Mouse (Mus musculus): Measurements from ENCODE around the gene Spdye4b. TPM values are rescaled to one million over a fixed set of nuclear protein-coding genes. Genes with fewer than 3 reads are reported as not detected.
"Not testable (repeated sequence)": the region's sequence is repeated elsewhere in the genome, so short reads cannot be mapped to it uniquely, and the experiment has no call there.

The Spdye4b gene
- total RNA-seq (2021) (not detected), polyA plus RNA-seq (2012; rRNA removed) (not detected in 2 replicates)
- long read RNA-seq: 0 reads

DNA sequence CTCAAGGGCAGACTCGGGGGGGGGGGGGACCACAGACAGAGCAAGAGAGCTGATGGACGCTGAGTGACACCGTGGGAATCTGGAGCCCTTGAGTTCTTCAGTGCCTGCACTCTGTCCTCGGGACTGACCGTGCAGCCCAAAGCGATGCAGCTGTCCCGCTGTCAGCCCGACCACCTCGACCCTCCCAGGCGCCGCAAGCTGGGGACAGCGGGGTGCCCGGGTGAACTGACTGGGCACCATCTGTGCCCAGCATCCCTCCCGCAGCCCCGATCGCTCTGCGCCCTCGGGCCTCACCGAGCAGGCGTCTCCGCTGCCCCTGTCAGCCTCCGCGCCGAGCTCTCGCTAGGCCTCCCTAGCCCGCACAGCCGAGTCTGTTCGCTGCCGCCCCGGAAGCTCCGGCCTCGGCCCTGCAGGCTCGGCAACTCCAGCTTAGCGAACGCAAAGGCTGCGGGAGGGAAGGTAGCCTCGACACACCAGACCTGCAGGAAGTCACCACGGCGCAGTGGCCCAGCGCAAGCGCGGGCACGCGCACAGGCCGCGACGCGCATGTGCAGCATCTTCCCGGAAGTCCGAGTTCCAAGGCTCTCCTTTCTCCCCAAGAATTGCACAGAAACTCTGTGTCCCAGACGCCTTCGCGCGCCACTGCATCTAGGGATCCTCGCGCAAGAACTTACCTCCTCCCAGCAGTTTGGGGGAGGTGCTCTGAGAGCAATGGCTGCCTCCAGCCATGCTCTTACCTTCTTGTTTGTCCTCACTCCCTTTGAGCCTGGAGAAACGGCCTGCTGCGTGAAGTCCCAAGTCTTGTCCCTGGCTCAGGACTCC is at the start of gene Spdye4b, which contains the start of gene Rbak:
TSS of gene Spdye4b (plus strand) at position 763 of the 822 bp plus-strand sequence.
TSS of gene Rbak (minus strand) at position 521 of the 822 bp plus-strand sequence.
- peak; percentile 95 for DNase-seq

DNA sequence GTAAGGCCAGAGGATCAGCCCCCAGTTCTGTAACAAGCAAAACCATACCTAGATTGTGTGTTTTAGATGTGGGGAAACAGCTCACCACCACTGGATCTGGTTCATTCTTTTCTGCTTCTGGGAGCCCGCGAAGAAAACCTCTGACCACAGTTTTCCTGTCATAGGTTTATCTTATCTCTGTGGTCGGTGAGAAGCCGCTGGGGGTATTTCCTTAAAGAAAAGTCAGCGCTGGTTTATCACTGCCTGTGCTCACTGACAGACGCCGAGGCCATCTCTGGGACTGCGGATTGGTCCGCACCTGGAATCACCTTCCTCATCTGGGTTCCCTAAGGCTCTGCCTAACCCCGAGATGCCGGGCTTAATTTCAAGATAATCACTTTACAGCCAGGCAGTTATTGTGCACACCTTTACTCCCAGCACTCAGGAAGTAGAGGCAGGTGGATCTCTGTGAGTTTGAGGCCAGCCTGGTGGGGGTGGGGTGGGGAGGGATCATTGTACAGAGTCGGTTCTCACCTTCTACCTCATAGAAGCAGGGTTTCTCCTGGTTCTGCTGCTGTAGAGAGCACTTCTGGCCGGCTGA is 47.8 kb upstream of the Spdye4b start:
- DNase-seq: no peak

DNA sequence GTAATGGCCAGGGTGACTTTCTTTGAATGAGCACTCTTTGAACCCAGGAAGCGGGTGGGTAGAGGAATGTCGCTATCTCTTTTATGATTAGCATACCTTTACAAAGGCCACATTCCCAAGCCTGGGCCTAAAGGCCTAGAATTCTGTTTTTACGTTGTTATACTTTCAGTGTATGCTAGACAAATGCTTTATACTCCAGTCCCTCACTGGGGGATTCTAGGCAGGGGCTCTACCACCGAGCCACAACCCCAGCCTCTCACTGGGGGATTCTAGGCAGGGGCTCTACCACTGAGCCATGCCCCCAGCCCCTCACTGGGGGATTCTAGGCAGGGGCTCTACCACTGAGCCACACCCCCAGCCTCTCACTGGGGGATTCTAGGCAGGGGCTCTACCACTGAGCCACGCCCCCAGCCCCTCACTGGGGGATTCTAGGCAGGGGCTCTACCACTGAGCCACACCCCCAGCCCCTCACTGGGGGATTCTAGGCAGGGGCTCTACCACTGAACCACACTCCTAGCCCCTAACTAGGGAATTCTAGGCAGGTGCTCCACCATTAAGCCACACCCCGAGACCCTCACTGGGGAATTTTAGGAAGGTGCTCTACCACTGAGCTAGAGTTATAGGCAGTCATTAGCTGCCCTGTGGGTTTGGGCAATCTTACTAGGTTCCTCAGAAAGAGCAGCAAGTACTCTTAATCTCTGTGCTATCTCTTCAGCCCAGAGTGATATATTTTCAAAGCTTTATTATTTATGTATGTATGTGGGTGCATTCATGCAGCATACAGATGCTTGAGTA is 46.4 kb upstream of the Spdye4b start:
- not testable (repeated sequence) for DNase-seq

DNA sequence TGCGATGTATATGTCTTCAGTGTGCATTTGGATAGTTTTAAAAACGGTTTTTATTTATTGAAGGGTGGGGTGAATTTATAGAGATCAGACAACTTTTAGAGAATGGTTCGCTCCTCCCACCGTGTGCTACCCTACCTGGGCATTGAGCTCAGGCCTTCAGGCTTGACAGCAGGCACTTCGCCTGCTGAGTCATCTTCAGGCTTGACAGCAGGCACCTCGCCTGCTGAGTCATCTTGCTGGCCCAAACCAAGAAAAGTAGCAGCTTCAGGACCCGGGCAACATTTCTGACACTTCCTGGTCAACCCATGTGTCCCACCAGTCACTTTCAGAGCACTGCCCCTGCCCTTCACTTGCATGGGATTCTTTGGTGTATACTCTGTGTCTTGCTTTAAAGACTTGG is 45.8 kb upstream of the Spdye4b start:
- DNase-seq: peak; percentile 13

DNA sequence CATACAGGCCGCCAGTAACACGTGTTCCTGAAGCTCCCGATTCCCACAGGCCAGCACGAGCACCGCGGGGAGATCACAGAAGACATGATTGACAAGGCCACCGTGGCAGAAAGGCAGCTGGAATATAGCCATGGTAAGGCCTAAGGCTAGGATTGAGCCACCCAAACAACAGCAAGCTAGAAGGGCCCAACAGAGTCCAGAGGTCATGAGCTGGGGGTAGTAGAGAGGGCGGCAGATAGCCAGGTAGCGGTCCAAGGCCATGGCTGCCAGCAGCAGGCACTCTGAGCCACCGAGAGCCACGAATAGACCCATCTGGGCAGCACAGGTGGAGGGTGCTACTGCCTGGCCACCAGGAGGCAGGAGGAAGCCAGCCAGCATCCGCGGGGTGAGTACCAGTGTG is 43.2 kb upstream of the Spdye4b start:
- peak; percentile 4 for DNase-seq

DNA sequence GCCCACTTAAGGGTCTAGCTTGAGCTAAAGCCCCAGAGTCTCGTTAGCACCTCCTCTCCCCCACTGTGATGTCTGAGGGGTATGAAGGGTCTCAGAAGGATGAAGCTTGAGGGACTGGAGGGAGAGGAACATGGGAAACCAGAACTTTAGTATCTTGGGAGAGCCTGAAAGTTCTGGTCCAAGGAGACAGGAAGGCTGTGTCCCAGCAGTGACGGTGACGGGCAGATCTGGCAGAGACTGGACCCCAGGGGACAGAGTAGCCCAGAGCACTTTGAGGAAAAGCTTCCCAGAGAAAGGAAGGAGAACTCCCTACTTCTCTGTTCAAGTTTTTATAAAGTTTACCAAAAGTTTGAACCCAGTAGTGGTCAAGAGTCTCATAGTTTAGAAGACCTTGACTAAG is 33.3 kb upstream of the Spdye4b start, which contains the start of gene Olfr718-ps1:
TSS of gene Olfr718-ps1 (minus strand) at position 101 of the 400 bp plus-strand sequence.
- DNase-seq: no peak

DNA sequence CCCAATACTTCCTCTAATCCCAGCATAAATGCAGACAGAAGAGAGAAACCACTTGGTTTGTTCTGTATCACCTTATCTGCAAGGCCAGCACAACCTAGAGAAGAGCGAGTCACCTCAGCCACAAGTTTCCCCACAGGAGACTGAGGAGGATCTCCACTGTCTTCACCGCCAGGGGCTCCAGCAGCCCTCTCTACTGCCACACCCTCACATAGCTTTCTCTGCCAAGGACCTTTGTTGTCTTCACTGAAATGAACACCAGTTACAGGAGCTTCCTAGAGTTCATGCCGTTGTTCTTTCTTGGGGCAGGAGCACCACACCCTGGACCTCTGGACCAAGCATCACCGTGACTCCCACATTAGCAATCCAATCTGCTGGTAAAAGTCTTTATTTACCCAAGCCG is 32.2 kb upstream of the Spdye4b start:
- no peak for DNase-seq

DNA sequence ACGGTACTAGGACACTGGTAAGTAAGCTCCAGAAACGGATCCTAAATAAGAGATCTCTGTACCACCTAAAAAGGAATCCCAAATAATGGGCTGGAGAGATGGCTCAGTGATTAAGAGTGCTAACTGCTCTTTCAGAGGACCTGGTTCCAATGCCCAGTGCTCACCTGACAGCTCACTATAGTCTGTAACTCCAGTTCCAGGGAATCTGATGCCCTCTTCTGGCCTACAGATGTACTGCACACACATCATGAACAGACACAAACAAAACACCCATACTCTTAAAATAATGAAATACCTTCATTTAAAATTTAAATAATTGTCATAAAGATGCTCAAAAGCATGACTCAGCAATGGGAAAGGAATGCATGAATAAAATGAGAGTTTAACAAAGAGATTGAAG is 31.3 kb upstream of the Spdye4b start:
- no peak for DNase-seq

DNA sequence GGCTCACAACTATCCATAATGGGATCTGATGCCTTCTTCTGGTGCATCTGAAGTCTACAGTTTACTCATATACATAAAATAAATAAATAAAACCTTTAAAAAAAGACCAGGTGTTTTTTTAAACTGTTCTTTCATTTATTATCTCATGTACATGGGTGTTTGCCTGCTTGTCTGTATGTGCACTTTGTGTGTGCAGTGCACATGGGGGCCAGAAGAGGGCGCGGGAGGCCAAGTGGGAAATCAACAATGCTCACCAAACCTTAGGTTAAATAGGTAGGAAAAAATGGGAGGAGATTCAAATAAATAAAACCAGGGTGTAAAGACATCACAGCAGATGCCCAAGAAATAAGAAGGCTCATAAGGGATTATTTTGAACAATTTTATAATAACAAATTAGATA is 30.8 kb upstream of the Spdye4b start:
- no peak for DNase-seq

DNA sequence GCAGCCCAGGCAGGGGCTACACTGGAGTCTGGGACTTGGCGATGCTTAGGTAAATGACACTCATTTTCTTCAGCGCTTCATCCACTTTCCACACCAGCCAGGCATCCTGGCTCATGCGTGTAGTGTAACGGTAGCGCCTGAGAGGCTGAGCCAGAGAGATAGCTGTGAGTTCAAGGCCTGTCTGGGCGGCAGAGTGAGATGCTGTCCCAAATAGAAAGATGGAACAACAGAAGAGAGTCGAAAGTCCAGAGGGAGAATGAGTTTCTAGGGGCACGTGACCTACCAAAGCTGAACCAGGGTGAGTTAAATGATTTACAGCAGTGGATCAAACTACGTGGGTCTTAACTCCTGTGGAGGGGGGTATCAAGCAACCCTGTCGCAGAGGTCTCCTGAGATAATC is 27.1 kb upstream of the Spdye4b start:
- no peak for DNase-seq

DNA sequence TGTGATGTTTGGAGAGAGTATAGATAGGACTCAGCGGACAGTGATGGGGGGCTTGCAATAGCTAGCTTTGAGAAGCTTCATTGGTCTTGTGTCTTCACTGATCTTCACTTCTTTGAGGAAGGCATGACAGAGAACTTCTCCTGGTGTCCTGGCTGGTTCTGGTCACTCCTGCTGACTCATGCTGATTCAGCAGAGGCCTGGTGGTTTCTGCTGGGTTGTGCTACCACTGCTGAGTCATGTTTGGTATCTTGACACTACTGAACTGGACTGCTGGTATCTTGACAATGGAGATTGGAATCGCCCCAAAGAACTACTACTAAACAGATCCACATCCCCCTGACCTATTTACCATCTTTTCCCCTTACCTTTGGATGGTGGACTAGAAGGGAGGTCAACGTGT is 25.3 kb upstream of the Spdye4b start:
- no peak for DNase-seq

DNA sequence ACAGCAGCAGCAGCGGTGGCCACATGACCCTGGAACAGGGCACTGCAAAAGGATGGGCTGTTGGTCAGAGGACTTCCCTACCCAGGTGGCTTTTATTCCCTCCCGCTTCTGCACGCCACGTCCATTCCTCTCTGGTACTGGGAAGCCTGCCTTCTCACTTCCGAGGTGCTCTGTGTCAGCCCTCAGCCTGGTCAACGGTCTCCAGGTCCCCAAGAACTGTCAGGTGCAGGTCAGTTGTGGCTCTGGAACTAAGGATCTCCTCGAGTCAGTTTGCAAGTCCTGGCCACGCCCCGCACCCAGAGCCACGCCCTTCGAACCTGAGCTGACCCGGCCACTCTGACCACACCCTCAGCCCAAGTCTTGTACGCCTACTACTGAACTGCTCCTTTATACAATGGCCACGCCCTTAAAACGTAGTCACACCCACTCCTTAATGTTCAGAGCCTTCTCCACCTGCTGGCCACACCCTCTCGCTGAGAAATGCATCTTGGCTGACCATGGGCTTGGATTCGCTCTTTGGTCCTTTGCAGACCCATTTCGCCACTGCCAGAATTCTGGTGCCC is 15.2 kb upstream of the Spdye4b start:
- no peak for DNase-seq

DNA sequence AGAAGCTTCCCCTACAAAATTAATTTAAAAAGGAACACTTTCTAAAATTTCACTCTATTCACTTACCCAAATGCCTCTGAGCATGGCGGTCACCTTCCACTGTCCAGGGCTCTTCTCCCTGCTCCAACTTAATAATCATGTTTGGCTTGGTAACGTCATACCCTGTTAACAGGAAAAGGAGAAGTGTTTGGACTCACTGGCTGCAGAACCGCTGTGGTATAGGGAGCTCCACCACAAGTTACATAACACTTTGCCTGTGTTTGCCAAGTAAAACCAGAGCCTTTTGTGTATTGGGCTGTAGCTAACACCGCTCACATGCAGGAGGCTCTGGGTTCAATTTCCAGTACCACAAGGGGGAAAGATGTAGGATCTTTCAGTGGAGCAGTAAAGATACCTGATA is 4.8 kb upstream of the Spdye4b start:
- DNase-seq: no peak

DNA sequence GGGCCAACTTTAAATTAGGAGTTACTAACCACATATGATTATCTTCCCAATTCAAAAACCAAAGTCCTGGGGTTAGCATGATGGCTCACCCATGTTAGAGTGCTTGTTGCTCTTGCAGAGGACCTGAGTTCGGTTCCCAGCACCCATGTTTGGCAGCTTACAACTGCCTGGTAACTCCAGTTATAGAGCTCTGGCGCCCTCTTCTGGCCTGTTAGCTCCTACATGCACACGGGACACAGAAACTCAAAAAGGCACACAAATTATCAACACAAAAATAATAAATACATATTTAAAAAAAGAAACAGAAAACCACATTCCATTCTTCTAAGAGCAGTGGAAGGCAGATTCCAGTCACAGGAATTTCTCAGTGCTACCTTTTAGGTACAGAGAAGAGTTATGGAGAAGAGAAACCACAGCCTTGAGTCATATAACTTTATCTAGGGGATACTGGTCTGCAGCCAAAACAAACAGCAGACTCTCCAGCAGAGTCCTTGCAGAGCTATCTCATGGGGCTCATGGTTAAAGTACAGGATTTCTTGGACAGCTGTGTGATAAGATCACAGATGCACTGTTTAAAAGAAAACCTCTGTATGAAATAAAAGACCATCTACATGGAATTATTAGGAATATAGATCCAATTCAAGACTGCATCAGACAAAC is 3.1 kb upstream of the Spdye4b start:
- peak; percentile 52 for DNase-seq

DNA sequence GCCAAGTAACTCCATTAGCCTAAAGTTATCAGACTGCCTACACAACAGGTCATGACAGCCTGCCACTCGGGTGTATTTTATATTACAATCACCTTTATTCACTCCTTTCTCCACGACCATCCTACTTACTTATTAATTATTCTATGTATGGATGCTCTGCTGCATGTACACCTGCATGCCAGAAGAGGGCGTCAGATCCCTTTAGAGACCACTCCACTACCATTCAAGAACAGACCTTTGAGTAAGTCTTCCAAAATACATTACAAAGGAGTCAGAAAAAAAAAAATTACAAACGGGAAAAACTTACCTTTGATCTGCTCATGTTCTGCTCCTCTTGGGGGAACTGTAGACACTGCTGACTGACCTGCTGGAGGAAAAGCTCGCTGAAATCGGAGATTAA is 1.6 kb upstream of the Spdye4b start:
- DNase-seq: no peak

DNA sequence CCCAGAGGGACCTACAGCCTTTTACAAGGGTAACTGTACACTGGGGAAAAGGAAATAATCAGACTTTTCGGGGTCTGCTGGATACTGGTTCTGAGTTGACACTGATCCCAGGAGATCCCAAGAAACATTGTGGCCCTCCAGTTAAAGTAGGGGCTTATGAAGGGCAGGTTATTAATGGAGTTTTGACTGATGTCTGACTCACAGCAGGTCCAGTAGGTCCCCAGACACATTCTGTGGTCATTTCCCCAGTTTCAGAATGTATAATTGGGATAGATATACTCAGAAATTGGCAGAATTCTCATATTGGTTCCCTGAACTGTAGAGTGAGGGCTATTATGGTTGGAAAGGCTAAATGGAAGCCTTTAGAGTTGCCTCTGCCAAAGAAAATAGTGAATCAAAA is 7.2 kb downstream of the Spdye4b start:
- DNase-seq: not testable (repeated sequence)

DNA sequence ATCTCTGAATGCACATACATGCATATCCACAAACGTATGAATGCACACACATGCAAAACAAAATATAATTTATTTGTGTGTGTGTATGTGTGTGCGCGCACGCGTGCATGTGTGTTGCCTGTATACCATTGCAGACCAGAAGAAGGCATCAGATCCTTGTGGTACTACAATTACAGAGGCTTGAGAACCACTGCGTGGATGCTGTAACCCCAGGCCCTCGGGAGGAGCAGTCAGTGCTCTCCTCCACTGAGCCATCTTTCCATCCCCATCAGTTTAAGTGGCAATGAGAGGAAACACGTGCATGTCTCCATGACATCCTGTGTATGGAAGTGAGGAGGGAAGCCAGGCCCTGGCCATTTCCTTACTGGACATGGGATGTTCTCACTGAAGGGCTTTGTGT is 12.0 kb downstream of the Spdye4b start:
- DNase-seq: no peak

DNA sequence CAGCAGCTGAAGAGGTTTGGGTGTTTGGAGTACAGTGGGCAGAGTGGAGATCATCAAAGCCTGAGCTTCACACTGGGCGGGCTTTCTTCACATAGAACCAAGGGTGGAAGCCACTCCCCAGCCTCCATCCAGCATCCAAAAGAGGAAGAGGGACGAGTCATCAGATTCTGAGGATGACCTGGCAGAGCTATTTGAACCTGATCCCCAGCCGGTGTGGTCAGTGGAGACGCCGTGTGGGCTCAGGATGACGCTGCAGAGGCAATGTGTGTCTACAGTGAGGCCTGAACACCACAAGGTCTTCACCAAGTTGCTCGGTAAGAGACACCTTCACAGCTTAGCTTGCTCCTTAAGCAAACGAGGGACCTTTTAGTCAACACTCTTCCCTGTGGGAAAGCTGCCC is 13.9 kb downstream of the Spdye4b start:
- not testable (repeated sequence) for DNase-seq

DNA sequence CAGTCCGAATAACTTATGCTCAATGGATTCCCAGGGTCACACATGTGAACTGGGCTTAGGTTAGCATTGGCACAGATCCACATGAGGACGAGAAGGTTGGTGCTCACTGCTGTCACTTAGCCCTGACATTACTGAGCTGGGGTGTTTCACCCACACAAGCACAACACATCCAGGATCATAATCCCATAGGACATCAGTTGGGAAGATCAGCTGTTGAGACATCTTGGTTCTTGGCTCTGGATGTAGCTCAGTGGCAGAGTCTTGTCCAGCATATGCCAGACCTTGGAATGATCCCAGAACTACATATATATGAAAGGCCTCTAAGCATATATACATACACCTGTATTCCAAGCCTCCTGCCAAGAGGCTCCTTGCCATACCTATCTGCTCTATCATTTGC is 14.3 kb downstream of the Spdye4b start:
- no peak for DNase-seq

DNA sequence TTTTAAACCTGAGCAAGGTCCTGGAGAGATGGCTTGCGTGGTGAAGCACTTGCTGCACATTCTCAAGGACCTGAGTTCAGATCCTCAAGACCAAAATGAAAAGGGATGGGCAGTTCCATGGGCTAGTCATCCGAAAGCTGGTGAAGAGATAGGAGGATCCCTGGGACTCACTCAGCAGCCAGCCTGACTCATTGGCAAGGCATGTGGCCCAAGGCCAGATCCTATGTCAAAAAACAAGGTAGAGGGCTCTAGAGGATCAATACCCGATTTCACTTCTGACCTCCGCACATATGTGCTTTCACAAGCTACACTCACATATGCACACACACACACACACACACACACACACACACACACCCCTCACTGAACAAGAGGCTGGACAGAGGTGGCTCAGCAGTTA is 15.7 kb downstream of the Spdye4b start:
- DNase-seq: peak; percentile 64

DNA sequence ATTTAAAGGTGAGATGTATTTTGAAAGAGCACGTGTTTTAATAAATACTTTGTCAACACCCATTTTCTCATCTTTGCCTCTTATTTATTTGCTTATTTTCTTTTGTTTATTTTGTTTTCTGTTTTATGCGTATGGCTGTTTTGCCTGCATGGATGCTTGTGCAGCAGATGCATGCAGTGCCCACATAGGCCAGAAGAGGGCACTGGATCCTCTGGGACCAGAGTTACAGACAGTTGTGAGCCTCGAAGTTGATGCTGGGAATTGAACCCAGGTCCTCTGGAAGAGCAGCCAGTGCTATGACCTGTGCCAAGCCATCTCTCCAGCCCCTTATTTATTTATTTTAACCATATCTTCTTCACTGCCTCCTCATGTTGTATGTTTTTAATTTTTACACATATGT is 24.2 kb downstream of the Spdye4b start:
- no peak for DNase-seq

DNA sequence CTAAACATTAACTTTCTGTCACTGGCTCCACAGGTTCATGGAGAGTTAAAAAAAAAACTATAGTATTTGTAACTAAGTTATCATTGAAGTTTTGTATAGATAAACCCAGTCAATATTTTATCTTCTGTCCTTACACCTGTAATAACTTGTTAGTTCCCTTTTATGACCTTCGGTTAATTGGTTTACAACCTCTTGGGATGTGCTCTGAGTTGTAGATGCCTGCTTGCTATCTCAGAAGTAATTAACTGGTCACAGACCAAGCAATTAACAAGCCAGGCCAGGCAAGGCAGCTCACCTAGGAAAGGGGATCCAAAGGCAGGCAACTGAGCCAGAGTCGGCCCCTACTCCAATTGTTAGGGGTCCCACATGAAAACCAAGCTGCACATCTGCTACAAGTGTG is 33.0 kb downstream of the Spdye4b start:
- no peak for DNase-seq

Measured in adrenal gland, adult 2 months (tissue).